Mouse (Mus musculus) adipose tissue, adult 10 weeks (tissue): Measurements from ENCODE around the gene Slc13a3. TPM values are rescaled to one million over a fixed set of nuclear protein-coding genes. Genes with fewer than 3 reads are reported as not detected.

Experiments used
- polyA plus RNA-seq: library from polyadenylated mRNA; stranded (reverse); fragments of 350-450 nt; fragmentation: Illumina TruSeq; extraction: RNeasy Lipid Tissue Mini Kit (QIAGEN cat#74804); gene quantifications from one replicate; pipeline ENCODE4 v1.2.3, GENCODE M21; 2014; ENCODE audit warnings: low read depth, low replicate concordance

The Slc13a3 gene
- 1.5 TPM for polyA plus RNA-seq

DNA sequence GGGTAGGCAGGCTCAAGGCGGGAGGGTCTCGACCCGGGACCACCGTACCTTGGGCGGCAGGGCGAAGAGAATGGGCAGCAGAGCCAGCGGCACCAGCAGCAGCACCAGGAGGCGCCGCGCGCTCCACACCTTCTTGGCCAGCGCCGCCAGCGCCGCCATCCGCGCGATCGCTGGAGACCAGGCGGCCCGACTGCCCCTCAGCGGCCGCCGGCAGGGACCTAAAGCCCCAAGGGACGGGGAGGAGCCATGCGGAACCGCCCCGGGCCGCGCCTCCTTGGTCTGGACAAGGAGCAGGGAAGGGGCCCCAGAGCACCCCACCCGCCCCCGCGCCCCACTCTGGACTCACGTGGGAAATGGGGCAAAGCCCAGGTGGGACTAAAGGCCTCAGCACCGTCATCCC lies at the start of gene Slc13a3:
TSS of gene Slc13a3 (minus strand) at position 228 of the 400 bp plus-strand sequence.

DNA sequence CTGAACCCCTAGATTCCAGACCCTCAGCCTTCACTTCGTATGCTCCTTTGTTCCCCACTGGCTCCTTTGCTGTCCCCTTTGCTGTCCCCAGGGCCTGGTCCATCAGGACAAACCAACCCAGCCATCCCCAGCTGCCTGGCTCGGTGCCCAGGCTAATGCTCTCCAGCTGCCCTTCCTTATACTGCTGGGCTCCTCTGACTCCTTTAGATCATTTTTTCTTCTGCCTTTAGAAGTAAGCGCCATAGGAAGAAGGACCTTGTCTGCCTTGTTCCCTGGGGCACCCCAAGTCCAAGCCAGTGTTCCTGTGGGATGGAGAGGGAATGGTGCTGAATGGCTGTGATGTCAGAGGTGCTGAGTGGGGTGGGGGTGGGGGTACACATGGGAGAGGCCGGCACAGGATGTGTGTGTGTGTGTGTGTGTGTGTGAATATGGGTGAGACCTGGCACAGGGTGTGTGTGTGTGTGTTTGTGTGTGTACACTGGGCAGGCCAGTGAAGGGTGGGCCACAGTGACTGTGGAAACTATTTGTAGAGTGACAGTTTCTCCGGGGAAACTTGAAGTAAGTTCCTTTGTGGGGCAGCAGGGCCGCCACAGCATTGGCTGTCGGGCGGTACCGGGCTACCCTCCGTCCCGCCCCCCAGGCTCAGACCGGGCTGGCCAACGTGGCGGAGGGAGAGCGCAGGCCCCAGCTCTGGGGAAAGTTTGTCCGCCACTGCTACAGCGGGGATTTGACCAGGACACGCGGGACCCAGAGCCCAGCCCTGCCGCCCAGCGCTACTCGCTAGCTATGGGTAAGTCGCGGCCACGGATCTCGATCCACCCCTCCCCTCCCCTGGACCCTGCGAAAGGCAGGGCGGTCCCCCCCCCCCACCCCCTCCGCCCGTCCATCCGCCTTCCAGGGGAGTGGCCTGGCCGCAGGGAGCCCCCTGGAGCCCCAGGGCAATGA lies 30.5 kb upstream of the Slc13a3 start, which contains the start of gene Slc2a10:
TSS of gene Slc2a10 (plus strand) at position 529 of the 945 bp plus-strand sequence.

DNA sequence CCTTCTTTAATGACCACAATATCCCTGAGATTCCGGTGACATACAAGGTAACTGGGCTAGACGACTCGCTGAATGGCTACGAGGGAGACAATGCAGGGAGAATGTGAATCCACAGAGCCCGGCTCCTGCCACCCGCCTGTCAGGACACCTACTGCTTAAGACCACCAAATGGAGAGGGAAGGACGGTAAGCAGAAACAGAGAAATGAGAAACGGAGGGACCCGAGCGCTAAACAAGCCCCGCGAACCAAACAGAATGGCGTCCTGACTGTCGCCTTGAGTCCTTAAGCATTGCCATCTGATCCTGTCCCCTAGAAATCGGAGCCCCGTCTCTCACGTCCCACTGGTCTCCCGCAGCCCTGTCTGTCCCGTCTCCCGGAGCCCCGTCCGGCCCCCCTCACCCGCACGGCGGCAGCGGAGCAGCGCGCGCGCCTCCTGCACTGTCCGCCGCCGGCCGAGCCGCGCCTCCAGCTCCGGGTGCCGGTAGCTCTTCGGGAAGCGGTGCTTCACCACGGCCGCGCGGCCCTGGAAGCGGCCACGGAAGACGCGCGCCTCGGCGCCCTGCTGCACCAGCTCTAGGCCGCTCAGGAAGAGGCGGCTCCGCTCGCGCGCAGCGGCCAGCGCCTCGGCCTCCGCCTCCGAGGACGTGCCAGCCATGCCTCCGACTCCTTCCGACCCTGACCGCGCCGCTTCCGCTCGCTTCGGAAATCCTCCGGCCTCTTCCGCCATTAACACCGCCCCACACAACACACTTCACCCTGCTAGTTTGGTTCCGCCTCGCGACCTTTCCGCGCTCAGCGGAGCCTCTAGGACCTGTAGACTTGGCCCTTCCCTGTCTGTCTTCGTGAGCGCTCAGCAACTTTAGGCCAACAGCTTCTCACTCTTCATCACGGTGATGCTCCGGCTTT lies 19.9 kb upstream of the Slc13a3 start, which contains the start of gene Trp53rka:
TSS of gene Trp53rka (minus strand) at position 677 of the 906 bp plus-strand sequence.

DNA sequence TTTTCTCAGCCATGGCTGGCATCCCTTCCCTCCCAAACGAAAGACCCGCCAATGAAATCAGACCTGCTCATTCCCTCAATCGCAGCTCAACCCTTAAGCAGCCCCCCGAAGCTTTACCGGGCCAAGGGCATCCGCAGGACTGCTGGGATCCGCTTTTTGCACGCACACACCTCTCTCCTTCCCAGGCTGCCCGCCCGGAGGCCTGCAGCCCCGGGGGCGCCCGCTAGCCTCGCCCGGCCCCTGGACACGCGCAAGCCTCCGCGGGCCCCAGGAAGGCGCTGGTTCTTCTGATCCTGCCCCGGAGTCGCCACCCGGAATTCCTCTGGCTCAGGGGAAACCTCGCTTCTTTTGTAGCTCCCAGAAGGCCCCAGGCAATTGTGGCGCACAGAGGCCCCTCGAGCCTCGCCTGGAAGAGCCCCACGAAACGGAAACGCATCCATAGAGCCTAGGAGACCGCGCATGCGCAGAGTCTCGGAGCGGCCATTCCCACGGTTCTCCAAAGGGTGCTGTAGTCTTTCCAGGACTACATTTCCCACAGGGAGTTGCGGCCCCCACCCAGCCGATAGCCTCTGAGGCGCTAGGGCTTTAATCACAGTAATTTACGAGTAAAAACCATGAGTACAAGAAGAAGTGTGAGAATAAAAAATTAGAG lies 85.1 kb downstream of the Slc13a3 start, which contains the start of gene Zfp334:
TSS of gene Zfp334 (minus strand) at position 416 of the 652 bp plus-strand sequence.

DNA sequence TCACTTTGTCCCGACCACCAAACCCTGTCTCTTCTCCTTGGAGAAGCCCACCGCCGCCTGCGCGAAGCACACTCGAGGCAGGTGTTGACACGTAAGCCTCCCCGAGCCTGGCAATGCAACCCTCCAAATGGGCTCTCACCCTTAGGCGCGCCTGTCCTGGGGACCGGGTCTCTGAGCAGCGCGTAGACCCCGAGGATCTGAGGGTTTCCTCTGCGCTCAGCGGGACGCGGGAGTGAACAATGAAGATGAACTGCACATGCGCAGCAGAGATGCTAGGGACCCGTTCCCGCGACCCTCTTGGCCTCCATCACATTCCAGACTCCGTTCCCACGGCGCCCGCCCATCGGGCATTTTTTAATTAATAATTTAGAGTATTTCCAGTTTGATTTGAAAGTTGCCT lies 104.5 kb downstream of the Slc13a3 start, which contains the start of gene Zfp663:
TSS of gene Zfp663 (minus strand) at position 234 of the 400 bp plus-strand sequence.

Other genes starting within 250 kb of the Slc13a3 start
- not detected for gene Cdh22, start 238.4 kb downstream of the Slc13a3 start, polyA plus RNA-seq
- gene Slc35c2, start 185.4 kb downstream of the Slc13a3 start, polyA plus RNA-seq = 35.2 TPM
- gene Elmo2, start 146.8 kb downstream of the Slc13a3 start, polyA plus RNA-seq = 36.9 TPM
- not detected for gene Zfp663, start 104.5 kb downstream of the Slc13a3 start, polyA plus RNA-seq
- 2.1 TPM for gene Zfp334, start 85.0 kb downstream of the Slc13a3 start, polyA plus RNA-seq
- gene Ocstamp, start 72.8 kb downstream of the Slc13a3 start, polyA plus RNA-seq = not detected
- 15.4 TPM for gene Trp53rka, start 20.1 kb upstream of the Slc13a3 start, polyA plus RNA-seq
- gene Slc2a10, start 30.6 kb upstream of the Slc13a3 start, polyA plus RNA-seq = 9.9 TPM
- gene Eya2, start 121.8 kb upstream of the Slc13a3 start, polyA plus RNA-seq = 15.4 TPM